Mouse (Mus musculus) liver, embryonic 15.5 days (tissue): ENCODE data around the gene C2cd2l. TPM values are rescaled to one million over a fixed set of nuclear protein-coding genes. Genes with fewer than 3 reads are reported as not detected.
"Not testable (repeated sequence)": the region's sequence is repeated elsewhere in the genome, so short reads cannot be mapped to it uniquely, and the experiment has no call there.

Source experiments
- ATAC-seq: fragments of 200-750 bp; cut with Nextera tagmentation; 2 replicates; pipeline ENCODE4 v1.8.0; 2017; ENCODE audit warnings: moderate number of reproducible peaks, mild to moderate bottlenecking, moderate library complexity; ENCODE audit not compliant: insufficient read depth
- H3K27ac ChIP-seq: fragments of 300-500 bp; sonication (generic); replicated peaks from 2 replicates; pipeline ENCODE4 v1.5.1; 2015; ENCODE audit warnings: mild to moderate bottlenecking, inconsistent platforms
- H3K27me3 ChIP-seq: fragments of 300-500 bp; sonication (generic); 2 replicates; pipeline ENCODE4 v1.6.1; 2015; ENCODE audit warnings: mild to moderate bottlenecking, inconsistent platforms
- H3K36me3 ChIP-seq: fragments of 300-500 bp; sonication (generic); replicated peaks from 2 replicates; pipeline ENCODE4 v1.6.1; 2015; ENCODE audit warnings: moderate library complexity, mild to moderate bottlenecking, inconsistent platforms
- H3K4me1 ChIP-seq: fragments of 300-500 bp; sonication (generic); replicated peaks from 2 replicates; pipeline ENCODE4 v1.6.1; 2015; ENCODE audit warnings: inconsistent platforms
- H3K4me2 ChIP-seq: fragments of 300-500 bp; sonication (generic); 2 replicates; pipeline ENCODE4 v1.6.1; 2015; ENCODE audit warnings: moderate library complexity, mild to moderate bottlenecking, inconsistent platforms
- H3K4me3 ChIP-seq: fragments of 300-500 bp; sonication (generic); replicated peaks from 2 replicates; pipeline ENCODE4 v1.5.1; 2015; ENCODE audit warnings: mild to moderate bottlenecking, inconsistent platforms
- H3K9ac ChIP-seq: fragments of 300-500 bp; sonication (generic); 2 replicates; pipeline ENCODE4 v1.6.1; 2015; ENCODE audit warnings: moderate library complexity, mild to moderate bottlenecking, inconsistent platforms
- H3K9me3 ChIP-seq: fragments of 300-500 bp; sonication (generic); replicated peaks from 2 replicates; pipeline ENCODE4 v1.6.1; 2016; ENCODE audit warnings: inconsistent platforms
- WGBS: fragments of 180-500 bp; shearing (Covaris S2); methylation state at CpG from one replicate; pipeline ENCODE4 v1.1.7; 2015; ENCODE audit warnings: mixed read lengths; ENCODE audit not compliant: insufficient replicate concordance; 5-methylcytosine and 5-hydroxymethylcytosine counted together
- polyA plus RNA-seq: library from polyadenylated mRNA; unstranded; fragments of >200 nt; fragmentation: Nextera tagmentation; extraction: Ambion mirVana; gene quantifications from 2 replicates; pipeline ENCODE4 v1.2.1, GENCODE M21; 2015

C2cd2l gene
- polyA plus RNA-seq, 1 experiment from 2014 or later = 9.6 TPM

DNA sequence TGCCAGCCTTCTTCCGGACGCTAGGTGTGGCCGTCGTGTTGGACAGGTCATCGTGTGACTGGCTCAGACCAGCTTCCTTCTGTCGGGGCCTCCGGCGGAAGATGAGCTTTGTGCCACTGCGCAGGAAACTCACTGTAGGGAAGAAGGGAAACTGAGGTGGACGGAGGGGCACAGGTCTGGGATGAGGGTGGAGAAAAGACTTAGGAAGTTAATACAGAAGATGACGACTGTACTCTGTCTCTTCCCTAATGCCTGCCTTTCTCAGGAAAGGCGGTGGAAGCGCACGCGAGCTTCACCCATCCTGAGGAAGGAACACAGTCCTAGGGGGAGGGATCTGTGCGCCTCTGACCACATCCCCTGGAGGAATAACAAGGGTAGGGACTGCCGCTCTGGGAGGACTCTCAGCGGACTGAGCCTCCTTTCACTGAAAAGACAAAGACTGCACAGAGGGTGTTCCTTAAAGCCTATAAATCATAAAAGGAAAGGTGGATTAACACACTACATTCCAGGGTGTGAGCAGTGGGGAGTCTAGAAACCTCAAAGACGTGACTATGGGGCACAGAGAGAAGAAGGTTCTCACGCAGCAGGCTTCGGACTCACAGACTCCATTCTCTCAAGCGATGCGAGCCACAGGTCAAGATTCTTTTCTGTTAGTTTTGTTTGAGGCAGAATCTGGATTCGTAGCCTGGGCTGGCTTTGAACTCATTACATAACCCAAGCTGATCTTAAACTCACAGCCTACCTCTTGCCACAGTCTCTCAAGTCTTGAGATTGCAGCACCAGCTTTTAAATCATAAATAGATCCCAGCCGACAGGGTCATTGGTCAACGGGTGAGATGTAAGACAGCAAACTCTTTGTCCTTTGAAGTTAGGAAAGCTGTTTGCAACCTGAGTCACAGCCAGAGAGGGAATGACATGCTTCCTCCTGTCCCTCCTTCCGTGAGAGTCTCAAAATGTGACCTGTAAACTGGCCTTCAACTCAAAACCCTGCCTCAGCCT lies 8.7 kb downstream of the C2cd2l start:
- peaks cover 22% of the 10 kb centered on the region for H3K4me1 ChIP-seq
- no peak overlapping the region for H3K4me2 ChIP-seq
- H3K4me3 ChIP-seq = no peak overlapping the region
- no peaks in the 10 kb centered on the region for H3K9me3 ChIP-seq
- peaks cover 71% of the 10 kb centered on the region for H3K36me3 ChIP-seq
- WGBS = 41% methylated on average over 27 of the region's 27 CpGs
- ATAC-seq = no peak
- no peak overlapping the region for H3K27ac ChIP-seq
- no peaks in the 10 kb centered on the region for H3K27me3 ChIP-seq
- no peak overlapping the region for H3K9ac ChIP-seq

DNA sequence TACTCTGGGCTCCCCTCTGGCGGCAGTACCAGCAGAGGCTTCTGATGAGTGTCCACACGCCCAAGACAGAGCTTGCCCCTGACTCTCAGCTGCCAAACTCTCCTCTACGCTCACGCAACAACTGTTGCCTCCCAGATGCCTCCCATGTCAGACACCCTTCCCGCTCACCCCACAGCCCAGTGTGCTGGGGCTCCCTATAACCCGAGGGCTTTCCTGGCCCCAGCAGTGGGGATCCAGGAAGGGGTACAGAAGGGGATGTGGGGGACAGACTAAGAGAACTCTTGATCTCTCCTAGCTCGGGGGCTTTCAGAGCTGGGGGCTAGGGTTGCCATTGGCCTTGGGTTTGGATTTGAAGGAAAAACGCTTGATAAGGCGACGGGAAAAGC lies 9.3 kb downstream of the C2cd2l start:
- peaks cover 64% of the 10 kb centered on the region for H3K36me3 ChIP-seq

GRCm38 (mm10) chr9:44309756-44310155 lies 10.3 kb downstream of the C2cd2l start:
- 48% methylated on average over 3 of the region's 3 CpGs for WGBS
- Histone ChIP-seq H3K9me3 (no peaks in the 10 kb centered on the region), H3K27me3 (no peaks in the 10 kb centered on the region), H3K4me3 (no peak overlapping the region), H3K4me1 (peaks cover 29% of the 10 kb centered on the region), H3K36me3 (peaks cover 54% of the 10 kb centered on the region), H3K27ac (no peak overlapping the region), H3K4me2 (no peak overlapping the region), H3K9ac (no peak overlapping the region)
- ATAC-seq = no peak

More for the DNA sequence above, 9.3 kb downstream of the C2cd2l start:
- H3K4me1 ChIP-seq = peaks cover 29% of the 10 kb centered on the region
- H3K4me3 ChIP-seq = no peak overlapping the region
- no peaks in the 10 kb centered on the region for H3K9me3 ChIP-seq
- no peak overlapping the region for H3K9ac ChIP-seq
- H3K27ac ChIP-seq = no peak overlapping the region
- WGBS = 52% methylated on average over 10 of the region's 10 CpGs
- H3K4me2 ChIP-seq = no peak overlapping the region
- ATAC-seq = no peak
- no peaks in the 10 kb centered on the region for H3K27me3 ChIP-seq

- H3K27ac ChIP-seq = no peak overlapping the region
Observed at GRCm38 (mm10) chr9:44307248-44307647, 12.8 kb downstream of the C2cd2l start.

GRCm38 (mm10) chr9:44306532-44306931 lies 13.6 kb downstream of the C2cd2l start:
- peaks cover 40% of the 10 kb centered on the region for H3K36me3 ChIP-seq
- H3K27ac ChIP-seq = peak overlapping the region; percentile 91; the same call in 1 of the 2 replicates
- H3K4me2 ChIP-seq = peak overlapping the region; percentile 82
- ATAC-seq = no peak
- H3K9ac ChIP-seq = no peak overlapping the region
- 88% methylated on average over 6 of the region's 6 CpGs for WGBS
- H3K4me3 ChIP-seq = no peak overlapping the region
- H3K27me3 ChIP-seq = no peaks in the 10 kb centered on the region
- H3K9me3 ChIP-seq = no peaks in the 10 kb centered on the region
- H3K4me1 ChIP-seq = peaks cover 55% of the 10 kb centered on the region

More at GRCm38 (mm10) chr9:44307248-44307647, 12.8 kb downstream of the C2cd2l start:
- Histone ChIP-seq H3K4me1 (peaks cover 53% of the 10 kb centered on the region), H3K36me3 (peaks cover 39% of the 10 kb centered on the region), H3K4me3 (no peak overlapping the region), H3K27me3 (no peaks in the 10 kb centered on the region), H3K9me3 (no peaks in the 10 kb centered on the region), H3K4me2 (no peak overlapping the region), H3K9ac (no peak overlapping the region)
- ATAC-seq = no peak
- WGBS = 53% methylated on average over 2 of the region's 2 CpGs

DNA sequence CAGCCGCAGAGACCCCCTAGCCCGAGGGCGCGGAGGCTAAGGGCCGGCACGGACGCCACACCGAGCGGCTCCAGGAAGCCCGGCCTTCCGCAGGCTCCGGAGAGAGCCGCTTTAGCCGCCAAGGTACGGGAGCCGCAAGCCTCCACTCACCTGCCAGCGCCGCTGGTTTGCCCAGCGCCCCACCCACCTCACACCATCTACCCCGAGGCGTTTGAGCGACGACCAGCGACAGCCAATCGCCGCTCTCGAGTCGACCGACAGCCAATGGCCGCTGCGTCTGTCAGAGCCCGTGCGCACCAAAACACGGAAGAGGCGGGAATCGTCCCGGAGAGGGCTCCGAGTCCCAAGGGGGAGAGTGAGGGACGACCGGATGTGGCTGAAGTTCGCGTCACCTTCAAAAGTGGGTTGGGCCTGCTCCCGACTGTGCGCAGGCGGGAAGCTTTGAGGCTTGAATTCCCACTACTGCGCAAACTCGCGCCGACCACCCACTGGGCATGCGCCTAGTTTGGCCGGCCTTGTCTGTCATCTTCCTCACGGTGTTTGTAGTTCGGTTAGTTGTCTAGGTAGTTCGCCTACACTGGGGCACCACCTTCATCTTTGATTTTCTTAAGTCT lies 14.5 kb downstream of the C2cd2l start, which contains the start of gene Hinfp:
Gene Hinfp, minus strand, starts transcription at position 206 of the 614 bp plus-strand sequence.
- H3K4me3 ChIP-seq = peak within 1 kb of the TSS; percentile 96
- H3K36me3 ChIP-seq = peaks cover 40% of the 10 kb centered on the region
- peak within 1 kb of the TSS; percentile 99 for H3K9ac ChIP-seq
- H3K4me1 ChIP-seq = peaks cover 46% of the 10 kb centered on the region
- peak within 1 kb of the TSS; percentile 91 for H3K27ac ChIP-seq
- ATAC-seq = peak; percentile 98
- WGBS = under 1% methylated on average over 54 of the region's 54 CpGs
- H3K27me3 ChIP-seq = no peaks in the 10 kb centered on the region
- peak within 1 kb of the TSS; percentile 82 for H3K4me2 ChIP-seq
- no peaks in the 10 kb centered on the region for H3K9me3 ChIP-seq

- not testable (repeated sequence) for H3K4me3 ChIP-seq, H3K9me3 ChIP-seq, ATAC-seq, H3K27ac ChIP-seq, H3K27me3 ChIP-seq, H3K4me2 ChIP-seq, H3K9ac ChIP-seq
- 86% methylated on average over 3 of the region's 3 CpGs for WGBS
- peaks cover 79% of the 10 kb centered on the region for H3K36me3 ChIP-seq
- peaks cover 33% of the 10 kb centered on the region for H3K4me1 ChIP-seq
Observed at GRCm38 (mm10) chr9:44300001-44300400, 20.1 kb downstream of the C2cd2l start.

DNA sequence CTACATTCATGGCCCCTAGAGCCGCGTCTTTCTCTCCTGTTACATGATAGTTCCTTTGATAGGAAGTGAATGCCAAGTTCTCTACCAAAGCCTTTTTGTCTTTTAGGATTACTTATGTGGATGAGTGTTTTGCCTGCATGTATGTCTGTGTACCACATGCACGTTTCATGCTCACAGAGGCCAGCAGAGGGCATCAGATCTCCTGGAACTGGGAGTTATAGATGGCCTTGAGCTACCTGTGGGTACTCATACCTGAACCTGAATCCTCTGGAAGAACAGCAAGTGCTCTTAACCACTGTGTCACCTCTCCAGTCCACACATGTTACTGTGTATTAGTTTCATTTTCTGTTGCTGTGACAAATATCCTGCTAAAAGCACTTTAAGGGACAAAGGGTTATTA lies 27.6 kb downstream of the C2cd2l start:
- Histone ChIP-seq H3K9ac (no peak overlapping the region), H3K27me3 (peaks cover 7% of the 10 kb centered on the region; the same call in 1 of the 2 replicates), H3K4me3 (no peak overlapping the region), H3K4me2 (no peak overlapping the region), H3K27ac (no peak overlapping the region), H3K36me3 (peaks cover 75% of the 10 kb centered on the region), H3K9me3 (no peaks in the 10 kb centered on the region), H3K4me1 (peaks cover 42% of the 10 kb centered on the region)
- 62% methylated on average over 3 of the region's 3 CpGs for WGBS
- no peak for ATAC-seq

GRCm38 (mm10) chr9:44288959-44289291 lies 31.2 kb downstream of the C2cd2l start:
- Histone ChIP-seq H3K4me1 (peaks cover 68% of the 10 kb centered on the region), H3K4me3 (peak overlapping the region; percentile 77), H3K9me3 (no peaks in the 10 kb centered on the region), H3K4me2 (peak overlapping the region; percentile 78), H3K9ac (peak overlapping the region; percentile 92), H3K36me3 (peaks cover 55% of the 10 kb centered on the region), H3K27me3 (peaks cover 15% of the 10 kb centered on the region; the same call in 1 of the 2 replicates), H3K27ac (peak overlapping the region; percentile 89)
- WGBS = 6% methylated on average over 11 of the region's 11 CpGs
- peak; percentile 35 for ATAC-seq

- WGBS = under 1% methylated on average over 38 of the region's 38 CpGs
- Histone ChIP-seq H3K4me3 (peak within 1 kb of the TSS; percentile 77), H3K4me1 (peaks cover 73% of the 10 kb centered on the region), H3K36me3 (peaks cover 55% of the 10 kb centered on the region), H3K4me2 (peak within 1 kb of the TSS; percentile 78), H3K27ac (peak within 1 kb of the TSS; percentile 89), H3K9me3 (no peaks in the 10 kb centered on the region), H3K9ac (peak within 1 kb of the TSS; percentile 92), H3K27me3 (peaks cover 15% of the 10 kb centered on the region; the same call in 1 of the 2 replicates)
- ATAC-seq = peak; percentile 86
Observed at GRCm38 (mm10) chr9:44288076-44288958, 31.8 kb downstream of the C2cd2l start, which contains the start of gene Abcg4. Gene Abcg4, minus strand, starts transcription at chr9:44288615.
